Mouse (Mus musculus) lung, postnatal 0 days (tissue): ENCODE measurements around the gene Gm17617. TPM values are rescaled to one million over a fixed set of nuclear protein-coding genes. Genes with fewer than 3 reads are reported as not detected.
A peak's percentile ranks its signal among the peaks of the same experiment; 100 is the strongest.
"Not testable (repeated sequence)": the region's sequence is repeated elsewhere in the genome, so short reads cannot be mapped to it uniquely, and the experiment has no call there.

Source experiments
- ATAC-seq: fragments of 200-750 bp; cut with Nextera tagmentation; 2 replicates; pipeline ENCODE4 v1.8.0; 2017; ENCODE audit warnings: moderate library complexity
- DNase-seq: peaks from one replicate; pipeline ENCODE4 v3.0.0-alpha.2; 2016; ENCODE audit warnings: low spot score
- H3K27ac ChIP-seq: fragments of 300-500 bp; sonication (generic); 2 replicates; pipeline ENCODE4 v1.5.1; 2014; ENCODE audit warnings: antibody characterized with exemption, mild to moderate bottlenecking, low read length, mixed read lengths
- H3K27me3 ChIP-seq: fragments of 300-500 bp; sonication (generic); replicated peaks from 2 replicates; pipeline ENCODE4 v1.6.1; 2014; ENCODE audit warnings: low read length, mixed read lengths; ENCODE audit not compliant: insufficient read depth
- H3K36me3 ChIP-seq: fragments of 300-500 bp; sonication (generic); 2 replicates; pipeline ENCODE4 v1.6.1; 2014; ENCODE audit warnings: low read length, mixed read lengths; ENCODE audit not compliant: insufficient read depth
- H3K4me1 ChIP-seq: fragments of 300-500 bp; sonication (generic); 2 replicates; pipeline ENCODE4 v1.6.1; 2014; ENCODE audit warnings: antibody characterized with exemption, low read depth, low read length, mixed read lengths; ENCODE audit not compliant: insufficient read depth
- H3K4me2 ChIP-seq: fragments of 300-500 bp; sonication (generic); replicated peaks from 2 replicates; pipeline ENCODE4 v1.6.1; 2014; ENCODE audit warnings: low read depth, mild to moderate bottlenecking, low read length, moderate library complexity, mixed read lengths
- H3K4me3 ChIP-seq: fragments of 300-500 bp; sonication (generic); 2 replicates; pipeline ENCODE4 v1.5.1; 2014; ENCODE audit warnings: low read depth, low read length
- H3K9ac ChIP-seq: fragments of 300-500 bp; sonication (generic); replicated peaks from 2 replicates; pipeline ENCODE4 v1.6.1; 2014; ENCODE audit warnings: low read depth, mild to moderate bottlenecking
- H3K9me3 ChIP-seq: fragments of 300-500 bp; sonication (generic); 2 replicates; pipeline ENCODE4 v1.6.1; 2016; ENCODE audit warnings: low read length, mixed read lengths
- CTCF ChIP-seq: IDR thresholded peaks from 2 replicates; pipeline ENCODE4 v1.5.1; 2016; ENCODE audit warnings: antibody characterized with exemption, mild to moderate bottlenecking
- EP300 ChIP-seq: IDR thresholded peaks from 2 replicates; pipeline ENCODE4 v1.6.1; 2016; ENCODE audit warnings: antibody characterized with exemption, mild to moderate bottlenecking, control low read depth
- WGBS: fragments of 180-500 bp; shearing (Covaris S2); extraction: QIAGEN DNeasy Blood & Tissue Kit; methylation state at CpG from one replicate; pipeline ENCODE4 v1.1.7; 2014; 5-methylcytosine and 5-hydroxymethylcytosine counted together
- polyA plus RNA-seq: library from polyadenylated mRNA; unstranded; fragments of >200 nt; fragmentation: Nextera tagmentation; extraction: Ambion mirVana; gene quantifications from 2 replicates; pipeline ENCODE4 v1.2.1, GENCODE M21; 2015

The Gm17617 gene
- polyA plus RNA-seq, 1 experiment from 2014 or later = not detected

DNA sequence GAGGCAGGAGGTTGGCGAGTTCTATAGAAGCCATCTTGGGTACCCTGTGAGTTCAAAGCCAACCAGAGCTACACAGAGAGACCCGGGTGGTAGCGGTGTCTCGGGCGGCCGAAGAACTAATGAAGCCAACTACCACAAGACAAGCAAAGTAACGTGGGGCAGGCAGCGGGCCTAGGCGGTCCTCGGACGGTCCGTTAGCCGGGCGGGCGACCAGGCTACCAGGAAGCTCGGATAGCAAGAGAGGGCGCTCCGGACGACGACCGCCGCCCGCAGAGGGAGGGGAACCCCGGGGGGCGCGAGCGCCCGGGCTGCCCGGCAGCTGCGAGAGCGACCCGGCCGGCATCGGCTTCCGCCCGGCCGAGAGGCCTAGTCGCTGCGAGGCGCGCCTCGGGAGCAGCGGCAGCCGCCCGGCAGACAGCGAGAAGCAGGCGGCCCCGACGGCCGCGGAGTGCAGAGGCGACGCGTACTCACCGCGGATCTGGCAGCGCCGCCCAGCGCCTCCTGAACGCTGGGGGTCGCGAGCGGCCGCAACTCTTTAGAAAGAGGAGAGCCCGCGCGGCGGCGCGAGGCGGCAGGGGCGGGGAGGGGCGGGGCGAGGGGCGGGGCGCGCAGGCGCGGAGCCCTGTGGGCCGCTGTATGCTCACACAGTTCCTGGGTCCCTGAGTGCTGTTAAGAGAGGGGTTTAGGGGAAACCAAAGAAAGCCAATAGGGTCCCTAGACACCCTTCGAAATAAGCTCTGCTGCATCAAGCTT, 33.4 kb downstream of the Gm17617 start, which contains the start of gene Uimc1:
Gene Uimc1 (minus strand): TSS at position 575 of the 753 bp plus-strand sequence.
- H3K9me3 ChIP-seq = no peaks in the 10 kb centered on the region
- H3K4me1 ChIP-seq = 0 out of 2 replicates have a peak, but pooled peaks cover 3% of the 10 kb centered on the region
- peak within 1 kb of the TSS; percentile 90 for H3K4me3 ChIP-seq
- peak within 1 kb of the TSS; percentile 68 for H3K4me2 ChIP-seq
- H3K9ac ChIP-seq = peak within 1 kb of the TSS; percentile 88
- peak; percentile 89 for ATAC-seq
- no peaks in the 10 kb centered on the region for H3K36me3 ChIP-seq
- peak within 1 kb of the TSS; percentile 94 for H3K27ac ChIP-seq
- H3K27me3 ChIP-seq = no peaks in the 10 kb centered on the region
- TF ChIP-seq CTCF = peak; percentile 63
- TF ChIP-seq EP300 = no peak
- WGBS = 3% methylated on average over 57 of the region's 81 CpGs
- DNase-seq = peak; percentile 94

DNA sequence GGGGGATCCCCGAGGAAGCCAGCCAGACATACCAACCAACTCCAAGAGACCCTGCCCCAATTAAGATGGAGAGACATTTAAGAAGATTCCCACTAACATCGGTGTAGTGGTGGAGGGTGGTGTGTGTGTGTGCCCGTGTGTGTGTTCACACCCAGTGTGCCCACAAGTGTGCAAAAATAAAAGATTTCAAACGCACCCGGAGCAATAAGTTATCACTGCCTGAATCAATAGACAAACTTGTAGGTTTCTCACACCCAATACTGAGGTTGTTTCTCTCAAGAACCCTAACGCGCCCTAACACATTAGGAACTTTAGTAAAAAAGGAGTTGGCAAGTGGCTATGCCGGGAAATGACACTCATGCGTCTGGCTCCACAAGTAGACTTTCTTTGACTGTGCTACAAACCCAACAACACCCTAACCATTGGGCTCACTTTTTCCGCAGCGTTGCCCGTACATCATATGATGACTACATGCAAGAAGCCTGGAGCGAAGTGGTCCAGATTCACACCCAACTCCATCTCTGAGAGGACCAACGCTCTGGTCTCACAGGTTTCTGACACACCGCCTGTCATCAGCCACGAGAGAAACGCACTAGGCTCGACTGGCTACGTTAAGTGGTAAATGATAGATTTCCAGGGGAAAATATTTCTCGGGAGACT, 34.2 kb downstream of the Gm17617 start:
- ATAC-seq (no peak), DNase-seq (peak; percentile 57)
- Histone ChIP-seq H3K9ac (peak overlapping the region; percentile 88), H3K4me2 (peak overlapping the region; percentile 68), H3K27ac (peak overlapping the region; percentile 94), H3K27me3 (no peaks in the 10 kb centered on the region), H3K4me3 (peak overlapping the region; percentile 90), H3K4me1 (0 out of 2 replicates have a peak, but pooled peaks cover 3% of the 10 kb centered on the region), H3K9me3 (no peaks in the 10 kb centered on the region), H3K36me3 (no peaks in the 10 kb centered on the region)
- TF ChIP-seq EP300 (no peak), CTCF (no peak)
- WGBS = 22% methylated on average over 20 of the region's 20 CpGs

DNA sequence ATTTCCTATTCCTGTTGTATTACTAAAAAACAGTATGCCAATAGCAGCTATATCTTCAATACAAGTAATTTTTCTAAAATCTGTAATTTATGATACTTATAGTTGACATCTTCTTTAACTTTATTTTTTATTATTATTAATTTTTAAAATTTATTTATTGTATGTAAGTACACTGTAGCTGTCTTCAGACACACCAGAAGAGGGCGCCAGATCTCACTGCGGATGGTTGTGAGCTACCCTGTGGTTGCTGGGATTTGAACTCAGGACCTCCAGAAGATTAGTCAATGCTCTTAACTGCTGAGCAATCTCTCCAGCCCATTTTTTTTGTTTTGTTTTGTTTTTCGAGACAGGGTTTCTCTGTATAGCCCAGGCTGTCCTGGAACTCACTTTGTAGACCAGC, 35.5 kb downstream of the Gm17617 start:
- H3K27me3 ChIP-seq, ATAC-seq, H3K36me3 ChIP-seq, H3K4me2 ChIP-seq, H3K4me1 ChIP-seq, H3K9ac ChIP-seq, H3K4me3 ChIP-seq, DNase-seq, H3K27ac ChIP-seq, H3K9me3 ChIP-seq: not testable (repeated sequence)
- TF ChIP-seq CTCF = peak; percentile 24; the same call in 1 of the 2 replicates
- WGBS = 91% methylated on average over 3 of the region's 3 CpGs

DNA sequence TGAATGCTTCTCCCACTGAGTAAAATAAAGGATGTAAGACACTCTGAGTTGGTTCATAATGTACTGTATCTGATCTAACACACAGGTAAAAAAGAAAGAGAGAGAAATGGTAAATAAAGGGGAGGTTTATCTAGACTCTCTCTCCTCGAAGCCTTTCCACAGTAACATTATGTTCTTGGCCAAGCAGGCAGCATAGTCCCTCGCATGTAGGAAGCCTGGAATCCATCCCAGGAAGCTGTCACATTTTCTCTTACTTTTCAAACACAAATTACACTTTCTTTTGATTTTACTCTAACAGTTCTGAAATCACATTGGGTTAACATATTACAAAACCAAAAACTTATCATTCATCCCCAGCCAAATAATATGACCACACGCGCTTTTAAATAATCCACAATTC, 40.8 kb downstream of the Gm17617 start:
- Histone ChIP-seq H3K4me3 (no peak overlapping the region), H3K9me3 (no peaks in the 10 kb centered on the region), H3K27me3 (no peaks in the 10 kb centered on the region), H3K36me3 (peaks cover 5% of the 10 kb centered on the region; the same call in 1 of the 2 replicates), H3K9ac (no peak overlapping the region), H3K4me1 (no peaks in the 10 kb centered on the region), H3K4me2 (no peak overlapping the region), H3K27ac (no peak overlapping the region)
- no peak for TF ChIP-seq EP300
- no peak for TF ChIP-seq CTCF
- DNase-seq (peak; percentile 38), ATAC-seq (no peak)
- 64% methylated on average over 4 of the region's 4 CpGs for WGBS

Other genes with a start within 250 kb of the Gm17617 start
- 1.4 and 1.9 TPM in 2 replicates for gene Unc5a, start 184.1 kb downstream of the Gm17617 start, polyA plus RNA-seq
- 1.0 and 1.1 TPM in 2 replicates for gene Hk3, start 112.2 kb downstream of the Gm17617 start, polyA plus RNA-seq
- 21.6 and 24.3 TPM in 2 replicates for gene Uimc1, start 33.2 kb downstream of the Gm17617 start, polyA plus RNA-seq
- gene Zfp346, start 28.2 kb downstream of the Gm17617 start, polyA plus RNA-seq = 6.9 and 7.9 TPM in 2 replicates
- 18.9 and 19.3 TPM in 2 replicates for gene Fgfr4, start 19.1 kb upstream of the Gm17617 start, polyA plus RNA-seq
- 52.4 and 55.7 TPM in 2 replicates for gene Nsd1, start 76.2 kb upstream of the Gm17617 start, polyA plus RNA-seq
- gene Prelid1, start 187.0 kb upstream of the Gm17617 start, polyA plus RNA-seq = 283 and 307 TPM in 2 replicates
- gene Rab24, start 188.4 kb upstream of the Gm17617 start, polyA plus RNA-seq = 60.4 and 69.9 TPM in 2 replicates
- 3.1 and 5.0 TPM in 2 replicates for gene Mxd3, start 196.3 kb upstream of the Gm17617 start, polyA plus RNA-seq
- gene Lman2, start 229.2 kb upstream of the Gm17617 start, polyA plus RNA-seq = 63.6 and 66.5 TPM in 2 replicates
- 2.7 and 2.8 TPM in 2 replicates for gene Rgs14, start 236.2 kb upstream of the Gm17617 start, polyA plus RNA-seq